Mouse (Mus musculus) cerebellum, adult 2 months (tissue): ENCODE results near the gene Copb2.

Experiments
- CTCF ChIP-seq: fragments of 200-500 bp; IDR thresholded peaks from 2 replicates; pipeline ENCODE4 v1.5.1; 2011; ENCODE audit warnings: low read depth, mild to moderate bottlenecking, control low read depth, low read length, moderate library complexity, borderline replicate concordance; ENCODE audit not compliant: insufficient read depth
- POLR2A ChIP-seq: fragments of 200-500 bp; IDR thresholded peaks from 2 replicates; pipeline ENCODE4 v1.6.1; 2011; ENCODE audit warnings: low read length, control low read depth, borderline replicate concordance; ENCODE audit not compliant: insufficient read depth

- TF ChIP-seq CTCF (no peak), POLR2A (peak; percentile 96)
Observed at GRCm38 (mm10) chr9:98601156-98601836, 37.8 kb downstream of the Copb2 start, which contains the start of gene Mrps22.
